Mouse (Mus musculus) A20 (cell line): ENCODE results near the gene Zfp367.

Experiments used
- DNase-seq: peaks from one replicate; pipeline ENCODE4 v3.0.0-alpha.2; 2011; ENCODE audit warnings: low read depth, low spot score

The Zfp367 gene

GRCm38 (mm10) chr13:64091006-64091405, 62.0 kb downstream of the Zfp367 start:
- DNase-seq, result no peak

- no peak for DNase-seq
Observed at GRCm38 (mm10) chr13:64090278-64090677, 62.7 kb downstream of the Zfp367 start.

- no peak for DNase-seq
Observed at GRCm38 (mm10) chr13:64089130-64089529, 63.9 kb downstream of the Zfp367 start, which contains the start of gene Hsd17b3. Gene Hsd17b3, minus strand, starts transcription at chr13:64089230.

GRCm38 (mm10) chr13:64088057-64088456, 64.9 kb downstream of the Zfp367 start:
- DNase-seq, result no peak

- DNase-seq, result no peak
Observed at GRCm38 (mm10) chr13:64086036-64086435, 67.0 kb downstream of the Zfp367 start.

- no peak for DNase-seq
Observed at GRCm38 (mm10) chr13:64083331-64083730, 69.7 kb downstream of the Zfp367 start.
